Mouse (Mus musculus) embryonic facial prominence, embryonic 14.5 days (tissue): ENCODE data around the gene Robo4. TPM values are rescaled to one million over a fixed set of nuclear protein-coding genes. Genes with fewer than 3 reads are reported as not detected.

ENCODE experiments used
- ATAC-seq: fragments of 200-750 bp; cut with Nextera tagmentation; 2 replicates; pipeline ENCODE4 v1.8.0; 2017; ENCODE audit warnings: low read depth, moderate number of reproducible peaks, moderate TSS enrichment
- DNase-seq: peaks from one replicate; pipeline ENCODE4 v3.0.0-alpha.2; 2015; ENCODE audit warnings: low spot score
- H3K27ac ChIP-seq: fragments of 300-500 bp; sonication (generic); replicated peaks from 2 replicates; pipeline ENCODE4 v1.5.1; 2014; ENCODE audit warnings: low read depth, mild to moderate bottlenecking, low read length, moderate library complexity
- H3K27me3 ChIP-seq: fragments of 300-500 bp; sonication (generic); replicated peaks from 2 replicates; pipeline ENCODE4 v1.6.1; 2014; ENCODE audit warnings: low read length; ENCODE audit not compliant: control insufficient read depth, insufficient read depth
- H3K36me3 ChIP-seq: fragments of 300-500 bp; sonication (generic); 2 replicates; pipeline ENCODE4 v1.6.1; 2014; ENCODE audit warnings: low read length, mixed read lengths; ENCODE audit not compliant: control insufficient read depth, insufficient read depth
- H3K4me1 ChIP-seq: fragments of 300-500 bp; sonication (generic); 2 replicates; pipeline ENCODE4 v1.6.1; 2014; ENCODE audit warnings: antibody characterized with exemption, low read length; ENCODE audit not compliant: control insufficient read depth, insufficient read depth
- H3K4me2 ChIP-seq: fragments of 300-500 bp; sonication (generic); 2 replicates; pipeline ENCODE4 v1.6.1; 2014; ENCODE audit warnings: low read depth, mild to moderate bottlenecking, low read length, moderate library complexity, mixed read lengths
- H3K4me3 ChIP-seq: fragments of 300-500 bp; sonication (generic); 2 replicates; pipeline ENCODE4 v1.5.1; 2014; ENCODE audit warnings: low read depth, mild to moderate bottlenecking, low read length
- H3K9ac ChIP-seq: fragments of 300-500 bp; sonication (generic); 2 replicates; pipeline ENCODE4 v1.6.1; 2014; ENCODE audit warnings: low read depth, mild to moderate bottlenecking, low read length, moderate library complexity, mixed read lengths
- H3K9me3 ChIP-seq: fragments of 300-500 bp; sonication (generic); 2 replicates; pipeline ENCODE4 v1.6.1; 2016; ENCODE audit warnings: low read length; ENCODE audit not compliant: control insufficient read depth
- WGBS: fragments of 180-500 bp; shearing (Covaris S2); extraction: QIAGEN DNeasy Blood & Tissue Kit; methylation state at CpG from one replicate; pipeline ENCODE4 v1.1.7; 2014; 5-methylcytosine and 5-hydroxymethylcytosine counted together
- polyA plus RNA-seq: library from polyadenylated mRNA; unstranded; fragments of >200 nt; fragmentation: Nextera tagmentation; extraction: Ambion mirVana; gene quantifications from 2 replicates; pipeline ENCODE4 v1.2.1, GENCODE M21; 2014

The Robo4 gene
- polyA plus RNA-seq, 1 experiment from 2014 or later: 10.8 TPM

DNA sequence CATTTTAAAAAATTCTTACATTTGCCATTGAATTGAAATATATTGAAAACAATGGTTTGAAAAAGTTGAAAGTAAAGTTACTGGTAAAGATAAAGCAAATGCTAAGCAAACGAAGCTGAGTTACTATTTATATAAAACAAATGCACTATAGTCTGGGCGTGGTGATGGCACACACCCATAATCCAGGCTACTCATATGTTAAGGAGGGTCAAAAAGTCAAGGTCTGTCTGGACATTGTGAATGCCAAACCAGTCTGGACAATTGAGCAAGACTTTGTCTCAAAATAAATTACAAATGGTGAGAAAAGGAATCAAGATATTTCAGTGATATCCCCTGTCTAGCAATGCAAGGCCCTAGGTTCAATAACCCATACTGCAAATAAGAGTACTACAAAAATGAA lies 10.8 kb upstream of the Robo4 start:
- Histone ChIP-seq H3K27ac (no peak overlapping the region), H3K4me1 (no peaks in the 10 kb centered on the region), H3K27me3 (no peaks in the 10 kb centered on the region; the same call in 1 of the 2 replicates), H3K4me2 (no peak overlapping the region), H3K9ac (no peak overlapping the region), H3K4me3 (no peak overlapping the region), H3K9me3 (no peaks in the 10 kb centered on the region), H3K36me3 (no peaks in the 10 kb centered on the region)
- no peak for ATAC-seq
- DNase-seq: no peak
- WGBS: 75% methylated on average over 2 of the region's 2 CpGs

DNA sequence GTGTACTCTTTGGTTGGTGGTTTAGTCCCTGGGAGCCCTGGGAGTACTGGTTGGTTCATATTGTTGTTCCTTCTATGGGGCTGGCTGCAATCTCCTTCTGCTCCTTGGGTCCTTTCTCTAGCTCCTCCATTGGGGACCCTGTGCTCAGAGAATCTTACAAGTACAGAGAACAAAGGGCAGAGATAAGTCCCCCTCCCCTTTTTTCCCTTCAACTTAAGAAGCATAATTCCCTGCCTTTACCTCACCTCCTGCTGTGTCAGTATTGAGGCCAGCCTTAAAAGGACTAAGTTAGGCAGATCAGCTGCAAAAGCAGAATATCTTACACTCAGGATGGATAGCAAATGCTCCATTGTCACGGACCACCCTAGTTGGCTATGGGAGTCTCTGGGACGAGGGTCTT lies 9.6 kb upstream of the Robo4 start:
- no peak for ATAC-seq
- Histone ChIP-seq H3K4me2 (no peak overlapping the region), H3K4me1 (no peaks in the 10 kb centered on the region), H3K9ac (no peak overlapping the region), H3K9me3 (no peaks in the 10 kb centered on the region), H3K4me3 (no peak overlapping the region), H3K27me3 (no peaks in the 10 kb centered on the region), H3K36me3 (no peaks in the 10 kb centered on the region), H3K27ac (no peak overlapping the region)
- 69% methylated on average over 2 of the region's 2 CpGs for WGBS
- DNase-seq: no peak

DNA sequence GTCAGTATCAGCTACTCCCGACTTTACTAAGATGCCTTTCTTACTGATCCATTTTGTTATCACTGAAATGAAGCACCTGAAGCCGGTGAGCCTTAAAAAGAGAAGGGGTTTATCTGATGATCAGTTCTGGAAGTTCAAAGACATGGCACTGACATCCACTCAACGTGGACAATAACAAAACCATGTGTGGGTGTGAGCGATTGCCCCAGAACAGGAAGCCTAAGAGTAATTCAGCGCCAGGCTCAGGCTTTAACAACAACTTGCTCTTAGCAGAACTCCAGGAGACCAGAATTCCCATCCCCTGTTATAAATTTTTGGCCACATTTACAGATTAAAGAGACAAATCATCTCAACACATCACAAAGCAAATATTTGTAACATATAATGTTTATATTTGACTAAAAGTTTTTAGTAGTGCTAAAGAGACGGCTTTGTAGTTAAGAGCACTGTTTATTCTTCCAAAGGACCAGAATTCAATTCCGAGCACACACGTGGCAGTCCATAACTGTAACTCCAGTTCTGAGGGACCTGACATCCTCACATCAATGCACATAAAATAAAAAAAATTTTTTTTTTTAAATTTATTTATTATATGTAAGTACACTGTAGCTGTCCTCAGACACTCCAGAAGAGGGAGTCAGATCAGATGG lies 8.1 kb upstream of the Robo4 start:
- DNase-seq: no peak
- Histone ChIP-seq H3K27ac (no peak overlapping the region), H3K4me1 (no peaks in the 10 kb centered on the region), H3K9ac (no peak overlapping the region), H3K27me3 (no peaks in the 10 kb centered on the region), H3K9me3 (no peaks in the 10 kb centered on the region), H3K36me3 (no peaks in the 10 kb centered on the region), H3K4me3 (no peak overlapping the region), H3K4me2 (no peak overlapping the region)
- 69% methylated on average over 8 of the region's 8 CpGs for WGBS
- ATAC-seq: no peak

GRCm38 (mm10) chr9:37400585-37400984 lies 1.1 kb upstream of the Robo4 start:
- H3K9me3 ChIP-seq: no peaks in the 10 kb centered on the region
- no peaks in the 10 kb centered on the region for H3K4me1 ChIP-seq
- no peak for ATAC-seq
- no peak overlapping the region for H3K4me3 ChIP-seq
- H3K27me3 ChIP-seq: no peaks in the 10 kb centered on the region
- DNase-seq: peak; percentile 34
- H3K4me2 ChIP-seq: no peak overlapping the region
- WGBS: 69% methylated on average over 2 of the region's 2 CpGs
- no peak overlapping the region for H3K27ac ChIP-seq
- H3K9ac ChIP-seq: no peak overlapping the region
- no peaks in the 10 kb centered on the region for H3K36me3 ChIP-seq

DNA sequence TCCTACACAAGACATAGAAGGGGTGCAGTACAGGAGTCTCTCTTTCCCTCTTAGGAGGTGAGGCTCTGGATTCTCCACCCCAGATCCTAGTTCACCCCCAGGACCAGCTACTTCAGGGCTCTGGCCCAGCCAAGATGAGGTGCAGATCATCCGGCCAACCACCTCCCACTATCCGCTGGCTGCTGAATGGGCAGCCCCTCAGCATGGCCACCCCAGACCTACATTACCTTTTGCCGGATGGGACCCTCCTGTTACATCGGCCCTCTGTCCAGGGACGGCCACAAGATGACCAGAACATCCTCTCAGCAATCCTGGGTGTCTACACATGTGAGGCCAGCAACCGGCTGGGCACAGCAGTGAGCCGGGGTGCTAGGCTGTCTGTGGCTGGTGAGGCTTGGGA lies 804 bp downstream of the Robo4 start:
- H3K9me3 ChIP-seq: no peaks in the 10 kb centered on the region
- peak overlapping the region; percentile 14; the same call in 1 of the 2 replicates for H3K4me3 ChIP-seq
- ATAC-seq: no peak
- 0 out of 2 replicates have a peak, but pooled peaks cover 2% of the 10 kb centered on the region for H3K27me3 ChIP-seq
- H3K4me2 ChIP-seq: no peak overlapping the region
- no peak for DNase-seq
- H3K36me3 ChIP-seq: no peaks in the 10 kb centered on the region
- H3K9ac ChIP-seq: peak overlapping the region; percentile 25; the same call in 1 of the 2 replicates
- no peaks in the 10 kb centered on the region for H3K4me1 ChIP-seq
- 83% methylated on average over 7 of the region's 7 CpGs for WGBS
- no peak overlapping the region for H3K27ac ChIP-seq

DNA sequence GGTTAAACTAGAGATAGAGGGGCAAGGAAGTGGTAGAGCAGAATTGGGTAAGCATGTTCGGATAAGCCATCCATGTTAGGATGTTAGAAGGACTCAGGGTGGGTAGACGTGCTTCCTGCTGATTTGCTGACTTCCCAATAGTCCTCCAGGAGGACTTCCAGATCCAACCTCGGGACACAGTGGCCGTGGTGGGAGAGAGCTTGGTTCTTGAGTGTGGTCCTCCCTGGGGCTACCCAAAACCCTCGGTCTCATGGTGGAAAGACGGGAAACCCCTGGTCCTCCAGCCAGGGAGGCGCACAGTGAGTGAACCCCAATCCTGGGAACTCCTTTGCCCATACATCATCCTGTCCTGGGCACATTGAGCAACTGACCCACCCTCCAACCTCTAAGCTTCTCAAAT lies 1.3 kb downstream of the Robo4 start:
- no peak for ATAC-seq
- 82% methylated on average over 7 of the region's 7 CpGs for WGBS
- Histone ChIP-seq H3K27me3 (peaks cover 7% of the 10 kb centered on the region; the same call in 1 of the 2 replicates), H3K9ac (no peak overlapping the region; the same call in 1 of the 2 replicates), H3K27ac (no peak overlapping the region), H3K9me3 (no peaks in the 10 kb centered on the region), H3K36me3 (no peaks in the 10 kb centered on the region), H3K4me3 (0 out of 2 replicates have a peak overlapping the region, but pooled peaks have one; percentile 14), H3K4me2 (peak overlapping the region; percentile 11; the same call in 1 of the 2 replicates), H3K4me1 (no peaks in the 10 kb centered on the region)
- DNase-seq: no peak

DNA sequence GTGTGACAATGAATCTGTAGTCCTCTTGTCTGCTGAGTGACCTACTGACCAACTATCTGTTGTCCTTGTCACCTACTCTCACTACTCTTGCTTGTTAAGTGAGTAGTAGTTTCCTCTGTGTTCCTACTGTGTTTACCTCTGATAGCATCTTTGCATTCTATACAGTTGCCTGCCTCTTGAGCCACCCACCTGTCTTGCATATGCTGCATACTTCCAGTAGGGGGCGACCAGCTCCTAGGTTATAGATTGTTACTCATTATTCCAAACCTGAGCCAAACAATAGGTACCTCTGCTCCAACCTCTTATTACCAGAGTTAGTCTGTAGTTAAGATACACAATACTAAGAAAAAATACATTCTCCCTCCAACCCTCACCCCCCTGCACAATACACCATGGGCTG lies 4.7 kb downstream of the Robo4 start:
- Histone ChIP-seq H3K36me3 (no peaks in the 10 kb centered on the region), H3K9ac (no peak overlapping the region), H3K4me3 (no peak overlapping the region), H3K27ac (no peak overlapping the region), H3K9me3 (no peaks in the 10 kb centered on the region), H3K4me2 (no peak overlapping the region), H3K27me3 (peaks cover 11% of the 10 kb centered on the region; the same call in 1 of the 2 replicates), H3K4me1 (no peaks in the 10 kb centered on the region)
- 0% methylated on average over 1 of the region's 1 CpGs for WGBS
- ATAC-seq (0 out of 2 replicates have a peak, but pooled peaks have one; percentile 38), DNase-seq (peak; percentile 48)

GRCm38 (mm10) chr9:37407850-37408502 lies 6.3 kb downstream of the Robo4 start:
- DNase-seq (peak; percentile 36), ATAC-seq (no peak)
- H3K4me2 ChIP-seq: peak overlapping the region; percentile 29; the same call in 1 of the 2 replicates
- H3K4me1 ChIP-seq: no peaks in the 10 kb centered on the region
- H3K27me3 ChIP-seq: peaks cover 11% of the 10 kb centered on the region; the same call in 1 of the 2 replicates
- H3K36me3 ChIP-seq: no peaks in the 10 kb centered on the region
- WGBS: 12% methylated on average over 19 of the region's 19 CpGs
- no peaks in the 10 kb centered on the region for H3K9me3 ChIP-seq
- H3K27ac ChIP-seq: no peak overlapping the region
- no peak overlapping the region for H3K4me3 ChIP-seq
- H3K9ac ChIP-seq: no peak overlapping the region
